Mouse (Mus musculus): ENCODE measurements at regions not wholly inside any gene's neighbourhood (a gene's known extent, or its start where the extent isn't known, plus 50 kb on each side); places are given as distances from the start of the nearest gene placed in this dataset.

DNA sequence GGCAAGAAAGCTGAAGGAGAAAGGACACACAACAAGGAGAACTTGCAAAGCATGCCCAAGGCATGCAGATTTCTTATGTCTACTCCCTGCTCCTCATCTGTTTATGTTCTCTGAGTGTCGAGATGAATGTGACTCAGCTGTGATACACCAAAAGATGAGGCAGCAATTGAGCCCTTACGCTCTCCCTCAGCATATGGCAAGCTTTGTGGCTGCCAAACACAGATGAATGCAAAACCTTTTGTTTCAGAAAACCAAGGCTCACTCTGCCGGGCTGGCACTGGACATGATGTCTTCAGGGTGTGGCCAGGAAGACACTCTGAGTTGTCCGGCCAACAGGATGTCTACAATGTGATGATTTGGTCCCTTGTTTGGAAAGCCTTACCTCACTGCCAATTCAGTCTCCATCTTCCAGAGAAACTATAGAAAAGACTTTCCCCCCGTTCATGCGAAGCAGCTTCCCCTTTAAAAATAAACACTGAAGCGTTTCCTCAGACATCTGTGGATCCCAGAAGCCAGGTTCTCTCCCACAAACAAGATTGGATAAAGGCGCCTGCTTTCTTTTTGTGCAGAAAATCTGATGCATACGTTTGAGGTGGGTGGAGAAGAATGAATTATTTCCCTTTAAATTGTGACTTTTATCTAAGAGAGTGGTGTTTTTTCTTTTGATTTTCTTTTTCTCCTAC is 171.5 kb downstream of the Tmx1 start:
- no peak for TF ChIP-seq CTCF (IDR thresholded peaks at IDR 0.05; ENCODE audit: insufficient read depth, low read length)
- no peak for TF ChIP-seq POLR2A (IDR thresholded peaks at IDR 0.05; ENCODE audit: borderline replicate concordance, extremely low read depth, low read depth, low read length)
